Mouse (Mus musculus) right cerebral cortex, adult 2 months (tissue): ENCODE data around the gene Crhr1.

Source experiments
- DNase-seq, 2 experiments: peaks; one replicate each; pipeline ENCODE4 v3.0.0; 2021 to 2022; ENCODE audit warnings: low spot score in 2 of 2

The Crhr1 gene

GRCm38 (mm10) chr11:104132580-104133441 lies at the start of gene Crhr1:
Gene Crhr1 (plus strand): TSS chr11:104132855.
- peak; percentile 34 to 44 for DNase-seq

DNA sequence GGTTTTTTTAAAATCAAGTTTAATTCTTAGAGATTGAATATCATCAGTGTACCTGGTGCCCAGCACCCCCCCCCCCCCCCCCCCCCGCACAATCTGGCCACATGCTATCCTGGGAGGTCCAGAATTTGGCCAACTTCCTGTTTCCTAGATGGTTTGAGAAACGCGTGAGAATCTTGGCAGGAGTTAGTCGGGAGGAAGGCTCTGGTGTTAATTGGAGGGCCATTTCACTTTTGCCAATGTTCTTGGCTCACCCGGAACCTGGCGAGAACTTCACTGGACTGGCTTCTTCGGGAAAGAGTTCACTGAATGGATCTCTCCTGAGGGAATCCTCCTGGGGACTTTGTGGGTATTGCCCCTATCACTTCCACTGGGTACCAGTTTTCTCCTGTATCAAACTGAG lies 49.4 kb upstream of the Crhr1 start:
- no peak for DNase-seq

DNA sequence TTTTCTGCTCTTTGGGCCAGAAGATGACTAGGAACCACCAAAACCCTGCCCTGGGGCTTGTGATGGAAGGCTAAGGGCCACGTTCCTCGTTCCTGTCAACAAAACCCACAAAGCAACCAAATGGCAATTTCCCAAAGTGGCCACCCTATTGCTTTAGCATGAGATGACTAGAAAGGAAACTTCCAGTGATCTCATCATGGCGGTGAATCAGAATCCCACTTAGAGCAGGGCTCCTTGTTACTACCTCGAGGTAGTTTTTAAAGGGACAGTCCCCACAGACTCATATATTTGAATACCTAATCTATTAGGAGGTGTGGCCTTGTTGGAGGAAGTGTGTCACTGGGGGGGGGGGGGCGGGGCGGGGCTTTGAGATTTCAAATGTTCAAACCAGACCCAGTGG lies 48.9 kb upstream of the Crhr1 start:
- no peak for DNase-seq

DNA sequence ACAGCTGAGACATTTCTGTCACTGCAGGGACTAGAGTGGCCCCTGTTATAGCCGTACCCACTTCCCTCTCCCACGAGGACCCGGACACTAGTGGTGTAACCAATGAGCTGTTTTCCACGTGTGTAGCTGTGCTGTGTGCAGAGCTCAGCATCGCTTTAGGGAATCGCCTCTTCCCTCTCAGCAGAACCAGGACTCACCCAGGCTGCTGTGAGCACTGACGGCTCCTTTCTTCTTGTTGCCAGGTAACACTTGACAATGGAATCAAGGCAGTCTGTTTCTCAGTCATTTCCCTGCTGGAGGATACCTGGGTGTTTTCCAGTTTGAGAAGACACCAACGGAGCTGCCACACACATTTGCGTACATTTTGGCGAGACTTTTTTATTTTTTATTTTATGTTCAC lies 44.1 kb upstream of the Crhr1 start:
- DNase-seq, result peak in 1 of 2 experiments; percentile 10

DNA sequence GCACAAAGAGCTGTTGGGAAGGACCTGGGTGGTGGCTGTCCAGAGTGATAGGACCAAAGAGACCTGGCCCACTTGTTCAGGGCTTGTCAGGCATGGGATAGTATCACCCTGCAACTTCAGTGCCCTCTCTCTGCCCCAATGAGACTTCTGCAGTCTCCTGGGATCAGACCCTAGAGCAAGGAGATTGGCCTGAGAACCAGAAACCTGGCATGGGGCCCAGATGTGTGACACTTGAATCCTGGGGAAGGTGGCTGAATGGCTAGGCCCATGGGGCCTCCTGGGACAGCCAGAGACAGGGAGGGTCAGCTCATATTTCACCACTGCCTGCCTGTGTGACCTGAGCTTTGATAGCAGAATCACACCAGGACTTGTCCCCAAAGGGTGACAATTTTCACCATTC lies 41.9 kb upstream of the Crhr1 start:
- no peak for DNase-seq

GRCm38 (mm10) chr11:104095151-104095550 lies 37.5 kb upstream of the Crhr1 start:
- no peak for DNase-seq

GRCm38 (mm10) chr11:104096536-104096935 lies 36.1 kb upstream of the Crhr1 start:
- no peak for DNase-seq

GRCm38 (mm10) chr11:104099542-104099941 lies 33.1 kb upstream of the Crhr1 start:
- peak; percentile 51 to 64 for DNase-seq

GRCm38 (mm10) chr11:104102641-104103040 lies 30.0 kb upstream of the Crhr1 start:
- no peak for DNase-seq

GRCm38 (mm10) chr11:104106329-104106728 lies 26.3 kb upstream of the Crhr1 start:
- DNase-seq, result peak; percentile 61 to 66

DNA sequence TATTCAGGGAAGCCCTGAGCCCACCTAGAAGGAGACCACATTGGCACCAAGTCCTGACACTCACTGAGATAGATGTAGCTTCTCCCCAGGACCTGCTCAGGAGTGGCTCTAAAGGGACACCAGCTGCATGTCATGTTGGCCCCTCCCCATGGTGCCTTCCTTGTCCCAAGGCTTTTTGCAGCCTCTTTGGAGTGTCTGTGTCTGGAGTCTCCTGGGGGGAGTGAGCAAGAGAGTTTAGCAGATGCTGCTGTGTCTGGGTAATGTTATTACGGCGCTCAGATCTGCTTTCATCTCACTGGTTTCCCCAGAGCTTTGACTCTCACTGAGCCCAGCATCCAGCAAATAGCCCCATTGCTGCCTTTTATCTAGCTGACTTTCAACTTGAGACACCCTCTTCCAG lies 25.7 kb upstream of the Crhr1 start:
- no peak for DNase-seq

- DNase-seq, result no peak
Observed at GRCm38 (mm10) chr11:104110366-104110765, 22.3 kb upstream of the Crhr1 start.

GRCm38 (mm10) chr11:104111851-104112250 lies 20.8 kb upstream of the Crhr1 start:
- DNase-seq, result no peak

GRCm38 (mm10) chr11:104113699-104114098 lies 19.0 kb upstream of the Crhr1 start:
- no peak for DNase-seq

- peak in 1 of 2 experiments; percentile 38 for DNase-seq
Observed at GRCm38 (mm10) chr11:104114690-104115089, 18.0 kb upstream of the Crhr1 start.

GRCm38 (mm10) chr11:104118356-104118755 lies 14.3 kb upstream of the Crhr1 start:
- no peak for DNase-seq

DNA sequence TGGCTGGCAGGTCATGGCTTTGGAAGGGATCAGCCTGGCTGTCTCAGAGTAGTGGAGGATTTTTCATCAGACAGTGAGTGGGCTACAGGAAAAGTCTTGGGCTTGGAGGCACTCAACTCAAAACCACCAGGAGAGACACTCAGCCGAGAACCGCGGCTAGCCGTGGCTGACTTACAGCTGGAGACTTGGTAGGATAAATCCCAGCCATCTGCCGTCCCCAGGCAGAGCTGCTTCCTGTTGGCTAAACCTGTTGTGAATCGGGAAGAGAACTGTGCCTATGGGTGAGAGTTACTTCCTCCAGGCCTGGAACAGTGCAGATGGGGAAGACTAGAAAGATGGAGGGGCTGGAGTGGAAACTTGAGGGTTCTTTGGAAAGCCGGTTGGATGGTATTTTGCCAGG lies 9.7 kb upstream of the Crhr1 start:
- no peak for DNase-seq

GRCm38 (mm10) chr11:104123479-104123878 lies 9.2 kb upstream of the Crhr1 start:
- no peak for DNase-seq

GRCm38 (mm10) chr11:104124582-104124981 lies 8.1 kb upstream of the Crhr1 start:
- DNase-seq, result no peak

- no peak for DNase-seq
Observed at GRCm38 (mm10) chr11:104129466-104129865, 3.2 kb upstream of the Crhr1 start.

DNA sequence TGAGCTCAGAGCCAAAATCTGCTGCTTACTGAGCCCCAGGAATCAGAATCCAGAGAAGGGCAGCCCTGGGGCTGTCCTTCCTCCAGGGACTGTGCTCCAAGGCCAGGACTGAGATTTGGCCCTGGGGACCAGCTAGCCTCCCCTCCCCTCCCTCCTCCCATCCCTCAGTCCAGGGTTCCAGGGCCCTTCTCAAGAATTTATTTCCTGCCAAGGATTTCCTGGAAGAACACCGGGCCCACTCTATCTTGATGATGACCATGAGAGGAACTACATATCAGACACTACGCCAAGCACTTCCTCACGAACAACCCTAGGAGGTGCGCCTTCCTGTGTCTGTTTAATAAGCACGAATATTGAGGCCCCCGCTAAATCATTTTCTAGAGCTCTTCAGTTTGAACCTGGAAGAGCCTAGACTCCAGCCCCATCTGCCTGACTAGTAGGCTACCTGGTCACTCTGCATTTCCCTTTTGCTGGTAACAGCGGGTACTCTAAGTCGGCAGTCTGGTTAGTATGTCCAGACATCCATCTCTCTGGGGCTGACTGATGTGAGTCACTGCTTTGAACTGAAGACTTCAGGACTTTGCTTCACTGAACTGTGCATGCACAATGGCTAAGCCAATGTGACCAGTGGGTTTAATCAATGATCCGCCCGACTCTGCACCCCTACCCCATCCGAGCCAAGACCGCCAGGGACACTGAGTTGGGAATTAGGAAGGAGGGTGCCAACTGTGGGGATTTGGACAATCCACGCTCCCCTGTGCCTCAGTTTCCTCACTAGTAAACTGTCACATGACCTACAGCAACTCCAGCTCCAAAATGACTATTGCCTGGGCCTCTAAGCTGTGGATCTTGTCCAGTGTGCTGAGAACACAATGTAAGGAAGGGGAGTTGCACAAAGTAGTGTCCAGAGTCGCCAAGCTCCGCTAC lies 1.7 kb upstream of the Crhr1 start:
- no peak for DNase-seq

DNA sequence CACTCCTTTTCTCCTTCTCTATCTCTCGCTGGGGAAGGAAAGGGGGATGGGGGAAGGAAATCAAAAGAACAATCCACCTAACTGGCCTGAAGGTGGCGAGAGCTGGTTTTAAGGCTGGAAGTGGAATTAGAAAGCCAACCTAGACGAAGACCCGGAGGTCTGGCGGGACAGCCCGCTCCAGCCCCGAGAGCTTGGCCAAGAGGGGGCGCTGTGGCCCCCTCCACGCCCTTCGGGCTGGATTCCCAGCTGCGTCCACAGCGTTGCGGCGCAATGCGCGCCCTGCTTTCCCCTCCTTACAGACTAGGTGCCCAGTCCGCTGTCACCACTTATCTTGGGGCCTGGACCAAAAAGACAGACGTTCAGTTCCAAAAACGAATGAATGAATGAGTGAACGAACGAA lies 899 bp upstream of the Crhr1 start:
- DNase-seq, result peak; percentile 54 to 57
